Mouse (Mus musculus): ENCODE data around the gene Rgl1.

Rgl1 gene

DNA sequence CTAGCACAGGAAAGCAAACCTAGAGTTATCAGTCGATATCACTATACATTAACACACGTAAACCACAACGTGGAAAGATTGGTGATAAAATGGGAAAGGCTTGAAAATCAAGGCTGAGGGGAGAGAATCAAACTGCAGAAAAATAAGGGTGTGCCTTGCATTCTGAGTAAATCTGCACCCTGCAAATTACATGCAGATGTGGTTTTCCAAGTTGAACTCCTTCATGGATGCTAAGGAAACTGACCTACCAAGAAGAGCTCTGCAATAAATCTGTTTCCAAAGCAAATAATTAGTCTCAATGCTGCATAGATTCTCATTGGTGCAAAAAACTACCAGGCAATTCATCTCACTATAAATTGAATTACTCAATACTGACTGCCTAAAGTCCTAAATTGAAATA is 178.7 kb downstream of the Rgl1 start:
- DNase-seq (ENCODE audit: low spot score in 2 of 2): no peak

DNA sequence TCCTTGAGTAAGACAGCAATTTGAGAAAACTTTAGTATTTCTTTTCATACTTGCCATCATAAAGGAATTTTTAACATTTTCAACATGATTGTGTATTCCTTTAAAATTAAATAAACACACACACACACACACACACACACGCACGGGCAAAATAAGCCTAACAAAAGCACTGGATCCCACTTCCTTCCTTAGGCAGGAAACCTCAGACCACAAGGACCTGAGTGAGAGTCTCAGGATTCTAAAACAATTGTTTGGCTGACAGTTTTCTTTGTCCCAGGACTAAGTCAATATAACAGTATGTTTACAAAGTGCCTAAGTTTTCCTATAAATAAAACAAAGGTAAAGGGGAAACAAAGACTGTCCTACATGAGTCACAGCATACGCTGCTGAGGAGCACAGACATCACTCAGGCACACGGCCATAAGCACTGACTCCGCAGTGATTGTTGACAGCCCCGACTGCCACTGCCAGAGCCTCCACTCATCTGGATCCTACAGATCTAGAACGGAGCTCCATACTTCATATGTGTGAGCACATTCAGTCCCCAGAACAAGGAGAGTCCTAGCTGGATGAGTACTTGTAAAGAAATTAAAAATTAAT is 180.7 kb downstream of the Rgl1 start:
- DNase-seq (ENCODE audit: low spot score in 2 of 2): no peak

DNA sequence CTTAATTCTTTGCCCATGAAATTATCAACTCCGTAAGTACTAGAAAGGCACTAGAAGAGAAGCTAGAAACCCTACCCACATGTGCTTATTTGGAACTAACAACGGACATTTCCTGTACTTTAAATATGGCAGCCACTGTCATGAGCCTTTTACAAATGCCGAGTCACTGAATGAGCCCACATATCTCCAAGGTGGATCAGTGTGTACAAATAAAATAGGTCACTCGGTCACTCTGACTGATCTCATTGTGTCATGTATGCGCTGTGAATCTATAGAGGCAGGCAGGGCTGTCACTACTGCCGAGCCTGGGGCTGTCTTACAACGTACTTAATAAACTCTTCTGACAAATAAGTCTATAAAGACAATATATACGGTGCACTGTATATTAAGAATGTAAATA is 181.2 kb downstream of the Rgl1 start:
- no peak for DNase-seq (ENCODE audit: low spot score in 2 of 2)

DNA sequence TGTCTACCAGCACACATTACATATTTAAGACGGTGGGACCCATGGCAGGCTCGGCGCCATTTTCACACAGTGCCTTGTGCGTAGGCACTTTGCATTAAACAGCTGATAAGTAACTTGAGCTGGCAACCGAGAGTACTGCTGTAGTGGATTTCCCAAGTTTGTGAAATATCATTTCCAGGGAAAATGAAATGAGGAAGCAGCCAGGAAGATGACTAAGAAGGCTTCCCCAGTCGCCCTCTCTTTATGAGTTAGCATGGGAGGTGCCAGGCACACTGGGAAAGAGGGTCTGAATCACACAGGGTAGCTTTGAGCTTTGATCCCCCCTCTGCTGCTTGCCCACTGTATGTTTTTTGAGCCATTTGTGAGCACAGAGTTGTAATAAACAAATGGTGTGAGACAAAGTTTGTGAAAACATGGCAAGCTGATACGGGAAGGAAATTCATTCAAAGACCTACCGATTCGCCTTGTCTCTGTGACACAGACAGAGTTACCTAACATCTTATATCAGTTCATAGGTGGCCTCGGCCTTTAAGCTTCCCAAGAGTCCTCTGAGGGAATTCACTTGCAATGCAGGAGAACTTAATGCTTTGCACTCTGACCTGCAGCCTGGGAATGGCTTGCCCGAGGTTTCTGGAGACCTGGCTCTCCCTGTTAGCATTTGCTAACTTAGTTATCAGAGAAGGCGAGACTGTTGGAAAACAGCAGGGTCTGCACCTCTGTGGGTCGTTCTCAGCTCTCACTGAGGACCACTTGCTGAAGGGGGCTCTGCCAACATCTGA is 184.8 kb downstream of the Rgl1 start:
- no peak for DNase-seq (ENCODE audit: low spot score in 2 of 2)

DNA sequence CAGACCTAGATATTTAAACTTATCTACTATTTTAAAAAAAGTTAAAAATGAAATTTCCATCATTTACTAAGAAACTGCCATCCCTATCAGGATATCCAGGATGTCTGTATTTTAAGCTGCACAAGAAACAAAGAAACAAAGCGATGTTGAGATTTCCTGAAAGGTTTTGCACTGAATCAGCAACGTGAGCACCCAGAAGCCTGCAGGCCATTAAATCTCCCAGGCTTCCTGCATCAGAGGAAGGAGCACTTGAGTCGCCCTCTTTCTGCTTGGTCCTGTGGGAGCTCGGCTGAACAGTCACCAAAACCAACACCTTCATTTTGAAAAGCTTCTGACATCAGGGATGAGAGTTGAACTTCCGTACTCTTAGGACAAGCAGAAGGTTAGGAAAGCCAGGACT is 187.2 kb downstream of the Rgl1 start:
- no peak for DNase-seq (ENCODE audit: low spot score in 2 of 2)

DNA sequence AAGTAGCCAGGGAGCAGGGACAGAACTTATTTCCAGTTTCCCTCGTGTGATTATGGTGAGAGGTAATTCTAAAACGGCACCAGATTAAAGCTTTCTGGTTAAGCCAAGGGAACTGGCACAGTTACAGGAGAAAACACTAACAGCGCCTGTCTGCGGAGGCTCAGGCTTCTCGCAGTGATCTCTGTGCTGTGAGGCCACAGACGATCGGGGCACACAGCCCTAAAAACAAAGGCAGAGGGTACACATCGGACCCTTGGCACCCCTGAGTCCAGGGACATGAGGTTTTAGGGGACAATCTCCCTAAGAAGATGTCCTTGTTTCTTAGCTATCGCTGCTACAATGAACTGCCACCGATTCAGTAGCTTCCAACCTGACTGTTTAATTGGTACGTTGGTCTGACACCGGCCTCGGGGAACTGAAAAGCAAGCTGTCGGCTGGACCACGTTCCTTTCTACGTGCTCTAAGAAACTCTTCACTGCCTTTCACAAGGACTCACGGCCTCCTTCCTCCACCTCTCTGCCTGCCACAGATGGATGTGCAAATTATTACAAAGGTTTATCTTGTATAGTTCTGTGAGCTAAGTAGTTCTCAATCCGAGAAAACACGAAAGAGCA is 187.9 kb downstream of the Rgl1 start:
- DNase-seq (ENCODE audit: low spot score in 2 of 2): no peak

DNA sequence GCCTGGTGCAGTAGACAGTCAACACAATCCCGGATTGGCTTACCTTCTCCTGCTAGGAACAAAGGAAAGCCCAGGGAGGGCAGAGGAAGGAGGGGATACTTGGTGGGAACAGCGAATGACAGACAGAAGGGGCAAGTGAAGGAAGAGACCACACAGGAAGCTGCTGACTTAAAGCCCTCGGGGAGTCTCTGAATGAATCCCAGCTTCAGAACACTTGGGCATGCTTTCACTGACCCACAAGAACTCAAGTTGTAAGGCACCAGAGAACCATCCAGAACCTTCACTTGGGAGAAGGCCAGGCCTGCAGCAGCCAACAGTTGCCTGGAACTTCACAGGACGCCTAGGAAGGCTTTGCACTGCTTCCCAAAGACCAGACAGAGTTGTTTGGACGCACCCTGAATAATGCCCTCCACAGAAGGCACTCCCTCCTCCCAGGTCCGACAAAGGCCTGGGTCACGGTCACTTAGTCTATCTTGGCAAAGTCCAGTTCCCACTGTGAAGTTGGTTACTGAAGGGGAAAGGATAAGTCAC is 189.5 kb downstream of the Rgl1 start:
- DNase-seq (ENCODE audit: low spot score in 2 of 2): no peak

DNA sequence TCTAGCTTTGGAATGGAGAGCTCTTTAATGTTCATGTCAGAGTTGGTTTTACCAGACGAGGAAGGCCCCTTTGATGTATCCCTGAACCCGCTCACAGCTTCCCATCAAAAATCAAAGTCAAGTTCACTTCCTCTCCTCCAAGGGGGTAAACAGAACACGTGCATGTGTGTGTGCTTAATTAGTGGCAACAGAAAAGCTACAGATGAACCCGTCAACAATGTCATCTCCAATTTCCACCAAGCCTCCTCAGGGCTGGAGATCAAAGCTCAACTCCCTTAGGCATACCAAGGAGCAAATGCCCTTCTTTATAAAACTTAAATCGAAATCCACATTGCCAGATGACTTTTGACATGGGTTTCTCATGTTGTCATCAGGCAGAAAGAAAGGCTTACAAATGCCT is 191.1 kb downstream of the Rgl1 start:
- no peak for DNase-seq (ENCODE audit: low spot score in 2 of 2)

DNA sequence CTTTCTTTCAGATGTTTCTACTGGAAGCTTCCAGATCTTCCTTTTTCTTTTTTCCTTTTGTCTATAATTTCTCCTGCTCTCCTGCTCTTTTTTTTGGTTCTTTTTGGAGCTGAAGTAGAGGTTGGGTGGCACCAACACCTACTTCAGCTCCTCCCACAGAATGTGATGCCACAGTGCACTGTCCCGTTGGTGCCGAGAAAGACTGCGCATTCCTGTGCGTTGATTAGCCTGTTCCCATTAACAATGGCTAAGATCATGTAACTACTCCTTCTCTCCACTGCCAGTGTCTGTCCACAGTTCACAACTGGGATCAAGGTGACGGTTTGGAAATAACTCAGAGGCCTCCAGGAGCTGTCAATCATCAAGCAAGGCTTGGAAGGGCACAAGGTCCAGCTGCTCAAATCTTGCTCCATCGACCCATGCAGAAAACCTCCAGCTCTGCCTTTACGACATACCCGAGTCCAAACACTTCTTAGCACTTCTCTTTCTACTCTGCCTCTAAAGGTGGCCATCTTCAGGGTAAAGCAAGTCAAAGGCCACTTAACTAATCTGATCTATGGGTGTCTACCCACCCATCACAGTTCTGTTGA is 192.6 kb downstream of the Rgl1 start:
- no peak for DNase-seq (ENCODE audit: low spot score in 2 of 2)

DNA sequence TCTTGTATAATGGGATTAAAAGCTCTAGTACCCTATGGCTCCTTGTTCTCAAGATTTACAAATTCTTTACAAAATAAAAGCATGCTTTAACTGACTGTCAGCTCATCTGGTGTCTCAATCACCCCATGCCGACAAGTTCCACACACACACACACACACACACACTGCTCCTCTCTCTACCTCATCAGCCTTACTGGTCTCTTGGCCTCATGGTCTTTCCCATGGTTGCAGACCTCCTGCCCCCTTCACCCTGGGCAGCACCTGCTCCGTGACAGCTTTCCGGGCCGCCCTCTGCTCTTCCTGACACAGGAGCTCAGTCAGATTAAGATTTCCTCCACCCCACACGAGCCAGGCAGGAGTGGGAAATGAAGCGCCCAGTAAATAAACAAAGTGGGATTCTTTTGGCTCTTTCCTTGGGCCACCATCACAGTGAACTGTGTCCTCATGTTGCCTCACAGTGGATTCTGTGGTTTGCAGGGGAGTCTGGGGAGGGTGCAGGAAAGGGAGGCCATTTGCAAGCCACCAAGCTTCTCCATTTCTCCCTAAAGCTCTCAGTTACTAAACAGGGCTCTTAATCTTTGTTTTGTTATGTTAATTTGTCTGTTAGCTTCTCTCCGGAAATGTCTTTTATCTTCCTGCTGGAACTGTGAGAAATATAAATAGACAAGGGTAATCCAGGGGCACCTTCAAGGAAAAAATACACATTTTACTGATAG is 193.2 kb downstream of the Rgl1 start:
- no peak for DNase-seq (ENCODE audit: low spot score in 2 of 2)

DNA sequence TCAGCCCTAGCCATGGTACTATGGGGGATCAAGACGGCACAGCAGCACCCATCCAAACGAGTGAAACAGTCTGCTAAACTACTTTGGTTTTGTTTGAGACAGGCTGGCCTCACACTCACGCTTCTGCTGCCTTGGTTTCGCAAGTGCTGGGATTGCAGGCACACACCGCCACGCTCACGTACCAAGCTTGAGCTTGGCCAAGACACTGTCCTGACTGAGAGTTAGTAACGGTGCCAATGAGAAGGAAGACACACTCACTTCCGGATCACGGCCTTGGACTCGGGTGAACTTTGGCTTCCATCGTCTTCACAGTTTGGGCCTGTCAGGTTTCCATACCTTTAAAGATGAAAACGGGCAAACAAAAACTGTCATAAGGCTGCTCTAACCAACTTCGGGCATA is 194.8 kb downstream of the Rgl1 start:
- no peak for DNase-seq (ENCODE audit: low spot score in 2 of 2)

DNA sequence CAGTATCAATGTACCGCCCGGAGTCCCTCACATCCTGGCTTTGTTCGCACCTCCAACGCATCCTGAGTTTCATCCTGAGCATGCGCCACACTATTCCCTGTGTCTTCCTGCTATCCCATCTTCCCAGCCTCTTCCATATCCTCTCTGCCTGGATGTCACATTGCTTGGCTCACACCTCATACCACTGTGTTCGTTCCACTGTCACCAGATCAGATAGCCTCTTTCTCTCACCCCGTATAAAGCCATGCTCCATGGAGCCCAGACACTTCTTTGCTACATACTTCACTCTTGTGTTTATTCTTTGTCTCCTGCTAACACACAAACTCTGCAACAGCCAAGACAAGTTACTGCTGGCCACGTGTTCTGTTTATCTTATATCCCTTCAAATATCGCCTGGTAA is 195.5 kb downstream of the Rgl1 start:
- DNase-seq (ENCODE audit: low spot score in 2 of 2): no peak

DNA sequence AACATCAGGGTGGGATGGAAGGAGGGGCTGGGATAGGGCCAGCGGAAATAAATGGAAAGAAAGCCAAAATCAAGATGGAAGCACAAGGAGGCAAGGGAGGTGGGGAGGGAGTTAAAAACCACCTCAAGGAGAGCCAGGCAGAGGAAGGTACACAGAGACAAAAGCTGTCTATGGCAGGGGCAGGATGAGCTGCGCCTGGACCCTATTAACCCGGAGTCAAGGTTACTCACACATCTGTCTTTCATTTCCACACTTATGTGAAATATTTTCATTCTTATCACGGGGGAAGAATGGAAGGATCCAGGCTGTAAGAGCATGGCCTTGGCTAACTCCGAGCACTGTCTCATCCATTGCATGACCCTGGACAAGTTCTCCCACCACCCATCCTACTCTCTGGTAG is 202.9 kb downstream of the Rgl1 start:
- DNase-seq (ENCODE audit: low spot score in 2 of 2): no peak

DNA sequence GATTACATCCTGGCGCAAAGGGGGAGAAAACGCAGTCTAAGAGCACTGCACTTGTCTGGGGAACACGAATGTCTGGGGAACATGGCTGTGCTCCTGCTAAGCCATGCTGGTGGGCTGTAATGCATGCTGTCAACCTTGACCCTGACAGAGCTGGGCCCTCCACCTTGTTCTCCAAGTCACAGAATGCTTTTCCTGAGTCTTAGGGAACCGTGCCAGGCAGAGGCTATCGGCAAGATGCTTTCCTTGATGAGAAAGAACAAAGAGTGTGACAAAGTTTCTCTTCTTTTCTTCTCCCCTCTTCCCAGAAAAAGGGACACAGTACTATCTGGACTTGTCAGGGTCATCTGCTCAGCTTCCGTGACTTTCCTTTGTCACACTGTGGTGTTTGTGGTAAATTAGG is 203.3 kb downstream of the Rgl1 start:
- DNase-seq (ENCODE audit: low spot score in 2 of 2): no peak

DNA sequence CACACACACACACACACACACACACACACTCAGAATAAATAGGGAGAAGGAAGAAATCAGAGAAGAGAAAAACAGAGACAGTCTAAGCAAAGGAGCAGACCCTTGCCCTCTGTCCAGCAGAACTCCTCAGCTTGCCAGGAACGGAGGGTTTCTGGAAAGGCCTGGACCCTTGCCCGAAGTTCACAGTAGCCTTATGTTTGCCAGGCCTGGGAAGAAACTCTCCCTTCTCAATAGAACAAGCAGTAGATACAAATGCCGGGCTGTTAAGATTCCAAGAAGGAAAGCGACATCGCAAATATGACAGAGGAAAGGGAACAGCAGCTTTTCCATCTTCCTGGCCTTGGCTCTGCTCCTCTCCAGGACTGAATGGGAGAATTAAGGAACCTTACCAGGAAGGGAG is 205.7 kb downstream of the Rgl1 start:
- peak; percentile 24 to 36 for DNase-seq (ENCODE audit: low spot score in 2 of 2)

DNA sequence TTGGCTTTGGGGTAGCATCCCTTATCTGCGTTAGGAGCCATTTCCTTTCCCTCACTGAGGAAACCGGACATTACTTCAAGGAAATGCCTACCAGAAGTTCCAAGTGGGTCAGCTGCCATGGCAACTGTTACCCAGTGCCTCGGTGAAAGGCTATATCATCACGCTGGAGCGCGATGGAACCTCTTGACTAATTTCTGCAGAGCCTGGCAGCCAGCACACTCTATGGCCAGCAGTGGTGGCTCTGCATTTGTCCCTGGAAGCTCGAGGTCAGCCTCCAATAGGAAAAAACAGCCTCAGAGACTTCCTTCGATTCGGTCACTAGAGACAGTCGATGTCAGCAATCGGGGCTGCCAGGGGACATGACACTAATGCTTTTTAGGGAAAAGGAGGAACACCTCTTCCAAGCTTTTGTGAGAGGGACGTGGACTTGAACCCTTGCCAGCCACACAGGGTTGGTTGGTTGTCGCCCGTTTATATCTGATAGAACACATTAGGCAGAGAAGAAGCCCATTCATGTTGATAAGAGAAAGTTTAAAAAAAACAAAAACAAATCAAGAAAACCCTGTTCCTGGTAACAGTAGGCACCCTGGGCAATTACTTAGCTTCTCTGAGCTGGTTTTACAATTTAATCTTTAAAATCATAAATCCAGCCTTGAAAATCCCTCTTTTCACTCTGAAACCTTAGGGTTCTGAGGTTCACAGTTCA is 209.4 kb downstream of the Rgl1 start:
- DNase-seq (ENCODE audit: low spot score in 2 of 2): no peak

DNA sequence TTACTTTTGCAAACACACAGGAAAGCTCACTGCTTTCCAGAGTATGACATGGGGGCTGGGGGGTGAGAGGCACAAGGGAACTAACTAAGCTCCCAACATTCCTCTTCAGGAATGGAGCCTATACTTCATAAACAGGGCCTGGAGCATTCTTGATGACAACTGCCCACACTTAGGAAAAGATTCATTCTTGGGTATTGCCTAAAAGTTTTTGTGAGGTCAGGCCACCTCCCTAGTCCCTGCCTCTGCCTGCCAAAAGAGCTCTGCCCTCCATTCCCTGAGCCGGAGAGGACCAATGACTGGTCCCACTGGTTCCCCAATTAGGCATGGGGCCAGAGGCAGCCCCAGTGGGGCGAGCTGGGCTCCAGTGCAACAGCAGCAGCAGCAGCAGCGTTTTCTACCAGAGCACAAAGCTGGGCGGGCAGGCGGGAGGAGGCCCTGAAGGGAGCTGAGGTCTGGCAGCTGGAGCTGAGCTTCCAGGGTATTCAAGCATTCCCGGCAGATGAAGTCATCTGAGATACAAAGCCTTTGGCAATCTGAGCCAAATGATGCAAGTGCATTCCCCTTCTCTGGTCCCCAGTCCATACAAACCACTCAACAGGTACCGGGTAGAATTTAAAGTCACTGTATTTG is 210.1 kb downstream of the Rgl1 start:
- peak in 1 of 2 experiments; percentile 28 for DNase-seq (ENCODE audit: low spot score in 2 of 2)

DNA sequence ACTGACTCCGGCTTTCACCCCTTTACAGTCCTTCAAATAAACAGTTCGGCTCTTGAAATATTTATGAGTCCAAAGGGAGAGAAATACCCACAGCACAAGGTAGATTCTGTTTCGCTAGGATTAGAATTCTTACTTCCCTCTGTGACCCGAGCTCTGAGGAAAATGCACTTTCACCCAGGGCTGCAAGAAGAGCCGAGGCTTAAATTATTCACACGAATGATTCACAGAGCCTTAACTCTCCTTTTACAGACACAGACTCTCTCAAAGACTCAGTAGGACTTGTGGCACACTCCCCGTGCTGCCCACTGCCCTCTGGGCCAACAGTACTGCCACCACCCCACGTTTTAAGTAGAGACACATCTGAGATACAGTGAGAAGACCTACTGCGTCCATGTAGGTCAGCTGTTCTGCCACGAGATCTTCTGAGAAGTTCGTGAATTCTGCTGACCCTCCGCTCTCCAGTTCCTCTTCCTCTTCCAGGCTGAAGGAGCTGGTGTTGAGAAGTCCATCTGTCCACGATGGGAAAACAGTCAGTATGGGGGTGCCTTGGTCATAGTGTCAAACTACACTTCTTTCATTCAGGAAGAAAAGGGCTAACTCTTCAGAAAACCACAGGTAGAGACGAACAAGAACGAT is 212.1 kb downstream of the Rgl1 start:
- no peak for DNase-seq (ENCODE audit: low spot score in 2 of 2)

DNA sequence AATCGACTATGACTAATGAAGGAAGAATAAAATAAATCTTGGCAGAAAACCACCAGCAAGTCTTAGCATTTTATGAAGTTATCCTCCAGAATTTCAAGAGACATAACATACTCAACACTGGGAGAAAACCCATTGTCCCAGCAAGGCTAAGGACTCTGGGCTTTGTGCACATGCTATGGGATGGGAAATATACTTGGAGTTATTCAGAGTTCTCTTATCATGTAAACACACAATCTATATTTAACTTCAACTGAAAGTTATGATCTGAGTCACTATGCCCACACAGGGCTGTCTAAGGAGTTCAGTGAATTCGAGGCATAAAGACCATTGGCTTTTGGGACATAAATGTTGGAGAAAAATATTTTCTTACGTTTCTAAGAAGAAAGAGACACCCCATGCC is 215.2 kb downstream of the Rgl1 start:
- no peak for DNase-seq (ENCODE audit: low spot score in 2 of 2)

DNA sequence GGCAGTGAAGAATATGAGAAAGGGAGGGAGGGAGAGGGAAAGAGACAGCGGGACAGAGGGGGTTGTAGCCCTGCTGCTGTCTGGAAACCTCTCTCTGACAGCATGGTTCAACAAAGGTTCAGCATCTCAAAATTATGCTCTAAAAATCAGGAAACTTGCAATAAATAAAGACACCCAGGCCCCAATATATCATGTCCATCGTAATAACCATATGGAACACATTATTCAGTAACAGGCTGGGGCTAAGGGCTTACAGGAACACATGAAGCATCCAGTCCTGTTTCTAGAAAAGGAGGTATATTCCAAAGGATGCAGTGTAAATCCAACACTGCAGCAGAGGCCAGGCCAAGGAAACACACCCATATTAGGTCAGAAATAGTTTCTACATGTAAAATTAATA is 215.6 kb downstream of the Rgl1 start:
- DNase-seq (ENCODE audit: low spot score in 2 of 2): no peak

Data from right cerebral cortex, adult 2 months (tissue).